Mouse (Mus musculus) C2C12 (cell line): Measurements from ENCODE around the gene Hoxd10.

Source experiments
- CEBPB ChIP-seq: IDR thresholded peaks from one replicate; pipeline ENCODE4 v1.6.1; 2011; ENCODE audit warnings: low read depth, mild to moderate bottlenecking, control low read depth, moderate library complexity
- CTCF ChIP-seq: IDR thresholded peaks from one replicate; pipeline ENCODE4 v1.5.1; 2011; ENCODE audit not compliant: control insufficient read depth, insufficient read depth, insufficient read length
- MAX ChIP-seq: IDR thresholded peaks from one replicate; pipeline ENCODE4 v1.6.1; 2011; ENCODE audit warnings: mild to moderate bottlenecking, control low read depth
- MYOD1 ChIP-seq: IDR thresholded peaks from one replicate; pipeline ENCODE4 v1.6.1; 2011; ENCODE audit warnings: low read depth; ENCODE audit not compliant: control insufficient read depth, insufficient read length

DNA sequence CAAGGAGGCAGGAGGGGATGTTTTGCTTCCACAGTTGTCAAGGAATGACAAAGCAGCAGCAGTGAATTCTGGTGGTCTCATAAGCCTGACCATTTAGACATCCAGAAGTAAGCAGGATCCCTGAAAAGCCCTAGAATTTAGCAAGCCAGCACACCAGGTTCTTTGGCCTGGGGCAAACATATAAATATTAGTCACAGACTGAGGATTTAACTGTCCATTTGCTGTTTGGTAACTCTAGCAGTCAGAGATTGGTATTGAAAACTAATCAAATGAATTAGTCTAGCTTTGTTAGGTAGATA lies 50.2 kb downstream of the Hoxd10 start:
- TF ChIP-seq CTCF: no peak
- no peak for TF ChIP-seq MYOD1
- no peak for TF ChIP-seq CEBPB
- TF ChIP-seq MAX: no peak
